Mouse (Mus musculus): ENCODE measurements around the gene Arid1b.

Arid1b gene

GRCm38 (mm10) chr17:5377930-5378310 lies 383.8 kb downstream of the Arid1b start:
- DNase-seq (ENCODE audit: low spot score): no peak

- no peak for DNase-seq (ENCODE audit: low spot score)
Observed at GRCm38 (mm10) chr17:5385694-5386093, 391.6 kb downstream of the Arid1b start.

GRCm38 (mm10) chr17:5386885-5387545 lies 392.9 kb downstream of the Arid1b start:
- no peak for DNase-seq (ENCODE audit: low spot score)

GRCm38 (mm10) chr17:5388351-5388750 lies 394.2 kb downstream of the Arid1b start:
- DNase-seq (ENCODE audit: low spot score): no peak

- DNase-seq (ENCODE audit: low spot score): no peak
Observed at GRCm38 (mm10) chr17:5390682-5391081, 396.6 kb downstream of the Arid1b start.

- no peak for DNase-seq (ENCODE audit: low spot score)
Observed at GRCm38 (mm10) chr17:5395454-5396205, 401.5 kb downstream of the Arid1b start.

GRCm38 (mm10) chr17:5396213-5396612 lies 402.1 kb downstream of the Arid1b start:
- DNase-seq (ENCODE audit: low spot score): no peak
